ENCODE assay signal across 8 mouse cellular contexts in genomic region chr5:4757902-4758301, GRCm38 (mm10). TPM values are rescaled to one million over a fixed set of nuclear protein-coding genes. Genes with fewer than 3 reads are reported as not detected.
DNase-seq lines count a peak whose midpoint lies in the region; ATAC-seq and TF ChIP-seq lines count a peak whose summit lies in the region.

Gene Fzd1, minus strand, starts transcription at chr5:4758035.

- peak within 1 kb of the TSS; percentile 89 for H3K4me2 ChIP-seq in hindbrain, embryonic 15.5 days

- WGBS in hindbrain, embryonic 15.5 days = under 1% methylated on average over 24 of the region's 33 CpGs

- peaks cover 28% of the 10 kb centered on the region for H3K4me1 ChIP-seq in hindbrain, embryonic 15.5 days (replicated peaks)

- intact Hi-C loops in gastrocnemius, adult 2 months (cut with DNase I) = no loop called here

- peak; percentile 6; the same call in 1 of the 2 replicates for TF ChIP-seq CTCF in gastrocnemius, adult 2 months (IDR thresholded peaks at IDR 0.05)

- peak within 1 kb of the TSS; percentile 95 for H3K4me3 ChIP-seq in gastrocnemius, adult 2 months
- peak within 1 kb of the TSS; percentile 66 for H3K4me3 ChIP-seq in hindbrain, embryonic 15.5 days

- peak within 1 kb of the TSS; percentile 88 for H3K27ac ChIP-seq in gastrocnemius, adult 2 months
- H3K27ac ChIP-seq in hindbrain, embryonic 15.5 days (replicated peaks) = peak within 1 kb of the TSS; percentile 85

- peak within 1 kb of the TSS; percentile 63 for H3K9ac ChIP-seq in hindbrain, embryonic 15.5 days

- peak; percentile 94 for DNase-seq in ZHBTc4 (ENCODE audit: low read depth, low spot score)
- DNase-seq in cerebellum, postnatal 4 days (ENCODE audit: low spot score in 2 of 2) = peak; percentile 79 to 90
- DNase-seq in gastrocnemius, adult 2 months = peak; percentile 94
- DNase-seq in left cerebral cortex, adult 18-20 months (ENCODE audit: low spot score in 2 of 2) = peak; percentile 77 to 89
- peak; percentile 94 for DNase-seq in lung, postnatal 36 days
- peak; percentile 98 for DNase-seq in retina, postnatal 1 day
- peak; percentile 94 for DNase-seq in yolk sac, embryonic 10.5 days (ENCODE audit: low spot score)

- no peaks in the 10 kb centered on the region for H3K27me3 ChIP-seq in hindbrain, embryonic 15.5 days

- H3K9me3 ChIP-seq in hindbrain, embryonic 15.5 days = no peaks in the 10 kb centered on the region

- ATAC-seq in hindbrain, embryonic 15.5 days (ENCODE audit: low FRiP score, low read depth) = peak; percentile 95

- H3K36me3 ChIP-seq in hindbrain, embryonic 15.5 days = no peaks in the 10 kb centered on the region

RNA-seq across cellular contexts. Expression of gene Fzd1, which starts in this region (rescaled TPM):
- total RNA-seq in gastrocnemius, adult 2 months (2021) = 1 to 10 TPM; 2.0 to 3.8 TPM
- polyA plus RNA-seq in hindbrain, embryonic 15.5 days (2015; fragmentation: Nextera tagmentation; extraction: Ambion mirVana) = 12.7 and 17.0 TPM in 2 replicates
- 10 to 100 TPM; 12.9 to 13.2 TPM for total RNA-seq in left cerebral cortex, adult 18-20 months (2021)

Comparison
In these comparisons a context has a peak if more than half of its experiments do, and no peak if none do; other contexts are left out.
1. Peak in every context shown above with its lines: DNase-seq, ATAC-seq, H3K4me3 ChIP-seq and H3K27ac ChIP-seq.